Mouse (Mus musculus) hindbrain, embryonic 13.5 days (tissue): ENCODE results near the gene Cntnap2. TPM values are rescaled to one million over a fixed set of nuclear protein-coding genes. Genes with fewer than 3 reads are reported as not detected.
"Not testable (repeated sequence)": the region's sequence is repeated elsewhere in the genome, so short reads cannot be mapped to it uniquely, and the experiment has no call there.

Experiments
- ATAC-seq: fragments of 200-750 bp; cut with Nextera tagmentation; 2 replicates; pipeline ENCODE4 v1.8.0; 2017; ENCODE audit warnings: moderate TSS enrichment; ENCODE audit not compliant: low FRiP score
- H3K27ac ChIP-seq: fragments of 300-500 bp; sonication (generic); 2 replicates; pipeline ENCODE4 v1.5.1; 2015; ENCODE audit warnings: inconsistent platforms, mild to moderate bottlenecking, moderate library complexity
- H3K27me3 ChIP-seq: fragments of 300-500 bp; sonication (generic); 2 replicates; pipeline ENCODE4 v1.6.1; 2015; ENCODE audit warnings: mild to moderate bottlenecking, inconsistent platforms
- H3K36me3 ChIP-seq: fragments of 300-500 bp; sonication (generic); 2 replicates; pipeline ENCODE4 v1.6.1; 2015; ENCODE audit warnings: mild to moderate bottlenecking, inconsistent platforms
- H3K4me1 ChIP-seq: fragments of 300-500 bp; sonication (generic); replicated peaks from 2 replicates; pipeline ENCODE4 v1.6.1; 2015; ENCODE audit warnings: inconsistent platforms
- H3K4me2 ChIP-seq: fragments of 300-500 bp; sonication (generic); 2 replicates; pipeline ENCODE4 v1.6.1; 2015; ENCODE audit warnings: inconsistent platforms, mild to moderate bottlenecking, moderate library complexity
- H3K4me3 ChIP-seq: fragments of 300-500 bp; sonication (generic); 2 replicates; pipeline ENCODE4 v1.5.1; 2015; ENCODE audit warnings: mild to moderate bottlenecking, inconsistent platforms
- H3K9ac ChIP-seq: fragments of 300-500 bp; sonication (generic); 2 replicates; pipeline ENCODE4 v1.6.1; 2015; ENCODE audit warnings: mild to moderate bottlenecking, inconsistent platforms
- H3K9me3 ChIP-seq: fragments of 300-500 bp; sonication (generic); 2 replicates; pipeline ENCODE4 v1.6.1; 2016; ENCODE audit warnings: inconsistent platforms
- WGBS: fragments of 180-500 bp; shearing (Covaris S2); methylation state at CpG from one replicate; pipeline ENCODE4 v1.1.7; 2015; 5-methylcytosine and 5-hydroxymethylcytosine counted together
- polyA plus RNA-seq: library from polyadenylated mRNA; unstranded; fragments of >200 nt; fragmentation: Nextera tagmentation; extraction: Ambion mirVana; gene quantifications from 2 replicates; pipeline ENCODE4 v1.2.1, GENCODE M21; 2015

Gene Cntnap2
- polyA plus RNA-seq, 1 experiment from 2014 or later = 53.0 TPM

DNA sequence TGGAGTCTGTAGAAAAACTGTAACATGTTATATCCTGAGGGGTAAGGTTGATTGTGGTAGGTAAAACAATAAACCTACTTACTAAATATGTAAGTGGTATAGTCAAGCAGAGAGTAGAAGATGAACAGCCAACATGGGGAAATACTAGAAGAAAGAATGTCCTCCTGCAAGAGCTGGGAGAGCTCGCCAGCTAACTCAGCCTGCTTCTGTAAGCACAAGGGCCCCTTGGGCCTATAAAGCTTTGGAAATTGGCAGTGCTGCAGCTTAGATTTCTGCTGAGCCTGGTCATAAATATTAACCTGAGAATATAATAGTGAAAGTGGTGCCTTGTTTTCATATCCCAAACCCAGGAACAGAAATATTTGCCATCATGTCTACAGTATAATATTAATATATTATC lies 2164.4 kb downstream of the Cntnap2 start:
- H3K9me3 ChIP-seq, H3K36me3 ChIP-seq, H3K4me2 ChIP-seq, H3K4me3 ChIP-seq, H3K9ac ChIP-seq, H3K27ac ChIP-seq, ATAC-seq, H3K27me3 ChIP-seq: not testable (repeated sequence)
- H3K4me1 ChIP-seq = peaks cover 11% of the 10 kb centered on the region
- 58% methylated on average over 1 of the region's 1 CpGs for WGBS

DNA sequence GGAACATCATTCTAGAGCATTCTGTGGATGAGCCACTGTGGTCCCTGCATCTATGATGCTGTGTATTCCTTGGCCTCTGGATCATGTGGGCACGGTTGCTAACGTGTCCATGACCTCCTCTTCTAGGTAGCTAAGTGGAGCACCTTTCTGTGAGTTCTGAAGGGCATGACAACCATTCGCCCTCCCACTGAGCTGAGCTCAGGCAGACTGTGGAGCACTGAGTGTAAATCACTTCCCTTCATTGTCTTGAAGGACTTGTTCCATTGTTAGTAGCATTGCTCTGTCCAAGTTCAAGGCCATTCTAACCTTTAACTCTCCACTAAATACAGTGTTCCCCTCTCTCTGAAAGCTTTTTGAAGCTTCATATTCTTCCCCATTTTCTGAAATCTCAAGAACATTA lies 2166.2 kb downstream of the Cntnap2 start:
- H3K27ac ChIP-seq, H3K4me3 ChIP-seq, ATAC-seq, H3K4me2 ChIP-seq, H3K36me3 ChIP-seq, H3K27me3 ChIP-seq, H3K9me3 ChIP-seq, H3K9ac ChIP-seq: not testable (repeated sequence)
- 83% methylated on average over 3 of the region's 3 CpGs for WGBS
- H3K4me1 ChIP-seq = peaks cover 16% of the 10 kb centered on the region

DNA sequence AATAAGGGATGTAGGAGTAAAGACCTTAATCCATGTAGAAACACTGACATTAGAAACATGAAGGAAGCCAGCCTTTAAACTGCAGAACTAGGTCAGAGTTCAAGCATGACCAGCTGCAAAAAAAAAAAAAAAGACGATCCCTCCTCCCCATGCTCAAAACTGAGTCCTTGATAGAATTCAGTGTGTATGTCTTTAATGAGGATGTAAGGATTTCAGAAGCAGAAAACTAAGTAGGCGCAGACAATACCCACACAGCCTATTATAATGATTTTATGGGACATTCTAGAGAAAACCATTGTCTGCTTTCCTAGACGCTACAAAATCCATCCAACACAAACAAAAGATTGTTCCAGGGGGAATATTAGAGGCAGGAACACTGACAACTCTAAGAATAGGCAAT lies 2168.4 kb downstream of the Cntnap2 start:
- no peak for ATAC-seq
- WGBS = 30% methylated on average over 3 of the region's 3 CpGs
- peak overlapping the region; percentile 83 for H3K27ac ChIP-seq

DNA sequence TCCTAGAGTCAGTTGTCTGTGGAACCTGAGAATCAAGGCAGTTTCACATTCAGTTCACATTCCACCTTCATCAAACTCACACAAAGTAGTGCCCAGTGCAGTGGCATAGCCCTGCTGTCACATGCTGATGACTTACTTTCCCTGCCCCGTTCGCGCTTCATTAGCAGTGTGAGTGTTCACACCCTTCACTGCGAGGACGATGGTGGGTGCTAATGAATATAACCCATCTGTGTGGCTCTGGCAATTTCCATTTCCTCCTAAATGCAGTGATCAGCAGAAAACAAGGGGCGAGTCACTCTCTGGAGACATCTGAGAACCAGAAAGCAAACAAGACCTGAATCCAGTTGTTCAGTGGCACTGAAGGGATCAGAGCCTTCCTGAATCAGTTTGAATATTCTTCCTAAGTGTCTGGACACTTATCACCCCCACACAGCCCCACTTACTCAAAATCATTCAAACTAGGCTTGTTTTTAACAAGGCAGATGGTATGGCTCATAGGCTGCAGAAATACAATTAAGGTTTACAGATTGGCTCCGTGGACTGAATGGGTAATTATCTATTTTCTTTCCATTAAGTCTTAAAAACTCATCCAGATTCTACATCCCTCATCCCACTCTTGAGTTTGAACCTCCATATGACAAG lies 2169.6 kb downstream of the Cntnap2 start:
- Histone ChIP-seq H3K9ac (no peak overlapping the region), H3K4me1 (peaks cover 19% of the 10 kb centered on the region), H3K27me3 (no peaks in the 10 kb centered on the region), H3K27ac (peak overlapping the region; percentile 72), H3K9me3 (no peaks in the 10 kb centered on the region), H3K36me3 (no peaks in the 10 kb centered on the region), H3K4me3 (no peak overlapping the region), H3K4me2 (no peak overlapping the region)
- WGBS = 29% methylated on average over 7 of the region's 7 CpGs
- peak; percentile 75 for ATAC-seq

More for the DNA sequence above, 2168.4 kb downstream of the Cntnap2 start:
- Histone ChIP-seq H3K27me3 (no peaks in the 10 kb centered on the region), H3K4me3 (no peak overlapping the region), H3K4me2 (no peak overlapping the region), H3K9me3 (no peaks in the 10 kb centered on the region), H3K9ac (no peak overlapping the region), H3K36me3 (no peaks in the 10 kb centered on the region), H3K4me1 (peaks cover 19% of the 10 kb centered on the region)

DNA sequence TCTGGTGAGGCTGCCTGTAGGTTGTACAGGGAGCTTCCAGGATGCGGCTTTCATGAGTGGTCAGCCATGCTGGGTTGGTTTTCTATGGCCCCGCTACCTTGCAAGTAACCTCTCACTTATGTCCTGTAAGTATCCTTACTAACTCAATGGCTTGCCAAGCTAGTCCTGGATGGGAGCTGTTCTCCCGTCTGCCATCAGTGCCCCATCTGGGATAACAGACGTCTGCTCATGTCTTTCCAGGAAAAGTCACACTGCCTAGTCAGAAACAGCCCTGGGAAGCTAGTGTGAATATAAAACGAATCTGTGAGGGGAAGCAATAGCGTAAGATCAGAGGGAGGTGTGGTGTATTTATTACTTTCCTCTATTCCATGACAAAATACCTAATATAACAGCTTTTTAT lies 2172.4 kb downstream of the Cntnap2 start:
- Histone ChIP-seq H3K9ac (no peak overlapping the region), H3K27me3 (no peaks in the 10 kb centered on the region), H3K4me1 (peaks cover 19% of the 10 kb centered on the region), H3K27ac (no peak overlapping the region), H3K4me2 (no peak overlapping the region), H3K4me3 (no peak overlapping the region), H3K36me3 (no peaks in the 10 kb centered on the region), H3K9me3 (no peaks in the 10 kb centered on the region)
- no peak for ATAC-seq
- 66% methylated on average over 6 of the region's 6 CpGs for WGBS

DNA sequence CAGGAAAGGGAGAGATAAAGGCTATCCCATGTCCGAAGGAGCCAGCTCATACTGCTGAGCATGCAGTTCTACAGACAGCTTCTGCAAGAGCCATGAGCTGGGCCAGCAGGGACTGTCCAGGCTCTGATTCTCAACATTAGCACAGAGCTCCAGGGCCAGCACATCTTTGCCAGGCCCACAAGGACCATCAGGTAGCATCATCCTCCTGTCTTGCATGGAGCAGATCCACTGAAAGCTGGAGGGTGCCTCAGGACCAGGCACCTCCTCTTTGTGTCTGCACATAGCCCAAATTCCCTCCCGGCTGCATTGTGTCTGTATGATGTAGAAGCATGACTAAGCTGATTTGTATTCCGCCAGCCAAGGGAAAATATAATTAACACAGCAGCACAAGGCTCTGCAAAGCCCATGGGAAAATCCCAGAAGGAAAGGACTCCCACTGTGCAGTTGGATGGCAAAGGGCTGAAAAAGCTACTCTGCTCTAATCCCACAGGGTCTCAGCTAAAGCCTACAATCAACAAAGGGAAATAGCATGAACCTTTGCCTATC lies 2180.3 kb downstream of the Cntnap2 start:
- no peaks in the 10 kb centered on the region for H3K9me3 ChIP-seq
- peak overlapping the region; percentile 91 for H3K27ac ChIP-seq
- 0 out of 2 replicates have a peak overlapping the region, but pooled peaks have one; percentile 40 for H3K9ac ChIP-seq
- H3K4me2 ChIP-seq = no peak overlapping the region
- H3K36me3 ChIP-seq = no peaks in the 10 kb centered on the region
- peaks cover 19% of the 10 kb centered on the region for H3K4me1 ChIP-seq
- H3K27me3 ChIP-seq = no peaks in the 10 kb centered on the region
- ATAC-seq = peak; percentile 43
- WGBS = 25% methylated on average over 3 of the region's 3 CpGs
- no peak overlapping the region for H3K4me3 ChIP-seq

DNA sequence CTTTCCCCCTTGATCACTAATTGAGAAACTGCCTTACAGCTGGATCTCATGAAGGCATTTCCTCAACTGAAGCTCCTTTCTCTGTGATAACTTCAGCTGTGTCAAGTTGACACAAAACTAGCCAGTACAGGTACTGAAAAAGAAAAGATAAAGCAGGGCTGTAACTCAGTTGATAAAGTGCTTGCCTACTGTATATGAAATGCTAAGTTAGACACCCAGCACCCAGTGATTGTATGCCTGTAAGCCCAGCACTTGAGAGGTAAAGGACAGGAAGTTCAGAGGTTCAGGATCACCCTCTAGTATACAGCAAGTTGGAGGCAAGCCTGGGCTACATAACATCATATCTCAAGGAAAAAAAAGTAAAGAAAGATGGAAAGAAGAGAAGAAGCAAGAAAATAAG lies 2182.2 kb downstream of the Cntnap2 start:
- Histone ChIP-seq H3K4me2 (no peak overlapping the region), H3K27ac (no peak overlapping the region), H3K4me3 (no peak overlapping the region), H3K9me3 (no peaks in the 10 kb centered on the region), H3K27me3 (no peaks in the 10 kb centered on the region), H3K36me3 (no peaks in the 10 kb centered on the region), H3K4me1 (peaks cover 35% of the 10 kb centered on the region), H3K9ac (no peak overlapping the region)
- no peak for ATAC-seq

DNA sequence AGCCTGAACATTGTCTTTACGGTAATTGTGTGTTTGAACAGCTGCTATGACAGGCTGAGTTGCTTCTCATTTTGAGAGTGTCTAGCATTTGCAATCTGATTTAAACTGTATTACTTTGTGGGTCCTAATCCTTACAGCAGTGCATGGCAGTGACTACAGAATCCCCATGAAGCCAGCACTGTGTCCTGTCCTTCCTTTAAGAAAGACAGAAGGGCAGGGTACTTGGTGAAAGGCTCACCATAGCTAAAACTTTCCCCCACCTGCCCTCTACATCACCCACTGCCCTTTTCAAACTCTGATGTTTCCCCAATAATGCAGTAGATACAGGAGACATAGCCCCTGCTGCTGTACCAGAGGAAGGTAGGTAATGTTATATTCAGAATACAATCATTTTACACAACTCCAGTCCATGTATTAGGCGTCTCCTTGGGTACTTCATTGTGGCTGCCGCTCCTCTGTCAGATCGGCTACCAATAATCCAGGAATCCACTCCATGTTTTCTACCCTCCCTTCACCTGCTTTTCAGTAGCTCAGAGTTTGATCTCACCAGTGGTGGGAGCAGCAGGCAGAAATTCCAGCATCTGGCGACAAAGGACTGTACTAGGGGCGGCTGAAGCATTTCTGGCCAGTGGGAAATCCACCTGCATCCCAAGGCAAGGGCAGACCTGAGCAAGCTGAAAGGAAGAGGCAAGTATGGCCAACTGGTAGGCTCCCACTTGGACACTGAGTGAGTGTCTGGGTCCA lies 2184.9 kb downstream of the Cntnap2 start:
- Histone ChIP-seq H3K4me1 (peaks cover 37% of the 10 kb centered on the region), H3K27me3 (no peaks in the 10 kb centered on the region), H3K4me3 (peak overlapping the region; percentile 44), H3K9me3 (no peaks in the 10 kb centered on the region), H3K9ac (peak overlapping the region; percentile 68), H3K36me3 (no peaks in the 10 kb centered on the region), H3K4me2 (peak overlapping the region; percentile 54), H3K27ac (peak overlapping the region; percentile 87)
- 15% methylated on average over 6 of the region's 6 CpGs for WGBS
- ATAC-seq = peak; percentile 91

DNA sequence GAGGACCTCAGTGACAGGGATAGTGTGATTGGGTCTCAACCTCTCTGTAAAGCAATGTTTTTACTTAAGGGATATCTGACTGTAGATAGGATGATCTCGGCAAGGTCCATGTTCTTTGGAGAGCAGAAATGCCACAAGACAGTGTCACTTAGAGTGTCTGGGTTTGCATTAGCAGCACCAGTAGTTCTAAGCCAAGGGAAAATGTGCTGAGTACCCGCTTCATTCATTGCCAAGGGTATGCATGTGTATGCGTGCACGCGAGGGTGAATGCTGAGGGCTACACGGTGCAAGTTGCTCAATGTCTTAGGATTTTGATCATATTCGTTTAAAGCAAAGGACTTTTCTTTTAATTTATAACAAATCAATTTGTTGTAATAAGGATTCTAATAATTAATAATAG lies 2185.5 kb downstream of the Cntnap2 start:
- H3K4me1 ChIP-seq = peaks cover 31% of the 10 kb centered on the region
- H3K27me3 ChIP-seq = no peaks in the 10 kb centered on the region
- peak overlapping the region; percentile 54 for H3K4me2 ChIP-seq
- peak; percentile 83 for ATAC-seq
- H3K9me3 ChIP-seq = no peaks in the 10 kb centered on the region
- 12% methylated on average over 7 of the region's 7 CpGs for WGBS
- peak overlapping the region; percentile 87 for H3K27ac ChIP-seq
- H3K9ac ChIP-seq = peak overlapping the region; percentile 68
- H3K36me3 ChIP-seq = no peaks in the 10 kb centered on the region
- H3K4me3 ChIP-seq = peak overlapping the region; percentile 44

DNA sequence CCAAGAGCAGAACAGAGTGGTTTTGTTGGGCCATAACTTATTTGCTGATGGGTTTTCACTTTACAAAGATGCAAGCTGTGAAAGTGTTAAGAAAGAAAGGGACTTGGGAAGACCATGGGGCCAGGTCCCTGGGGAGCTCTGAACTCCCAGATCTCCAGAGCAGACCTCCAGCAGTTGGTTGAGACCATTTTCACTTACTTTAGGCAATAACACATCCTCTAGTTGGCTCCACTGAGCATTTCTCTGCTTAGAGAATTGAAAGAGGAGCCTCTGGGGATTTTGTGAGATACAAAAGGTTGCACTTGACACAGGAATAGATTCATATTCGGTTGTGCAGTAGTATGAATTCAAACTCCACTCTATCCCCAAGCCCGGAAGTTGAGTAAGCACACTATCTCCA lies 2196.1 kb downstream of the Cntnap2 start:
- H3K9me3 ChIP-seq = no peaks in the 10 kb centered on the region
- H3K27me3 ChIP-seq = no peaks in the 10 kb centered on the region
- no peak for ATAC-seq
- H3K9ac ChIP-seq = no peak overlapping the region
- H3K4me2 ChIP-seq = no peak overlapping the region
- H3K4me3 ChIP-seq = no peak overlapping the region
- H3K27ac ChIP-seq = no peak overlapping the region
- 84% methylated on average over 2 of the region's 2 CpGs for WGBS
- H3K4me1 ChIP-seq = peaks cover 24% of the 10 kb centered on the region
- 0 out of 2 replicates have a peak, but pooled peaks cover 3% of the 10 kb centered on the region for H3K36me3 ChIP-seq

DNA sequence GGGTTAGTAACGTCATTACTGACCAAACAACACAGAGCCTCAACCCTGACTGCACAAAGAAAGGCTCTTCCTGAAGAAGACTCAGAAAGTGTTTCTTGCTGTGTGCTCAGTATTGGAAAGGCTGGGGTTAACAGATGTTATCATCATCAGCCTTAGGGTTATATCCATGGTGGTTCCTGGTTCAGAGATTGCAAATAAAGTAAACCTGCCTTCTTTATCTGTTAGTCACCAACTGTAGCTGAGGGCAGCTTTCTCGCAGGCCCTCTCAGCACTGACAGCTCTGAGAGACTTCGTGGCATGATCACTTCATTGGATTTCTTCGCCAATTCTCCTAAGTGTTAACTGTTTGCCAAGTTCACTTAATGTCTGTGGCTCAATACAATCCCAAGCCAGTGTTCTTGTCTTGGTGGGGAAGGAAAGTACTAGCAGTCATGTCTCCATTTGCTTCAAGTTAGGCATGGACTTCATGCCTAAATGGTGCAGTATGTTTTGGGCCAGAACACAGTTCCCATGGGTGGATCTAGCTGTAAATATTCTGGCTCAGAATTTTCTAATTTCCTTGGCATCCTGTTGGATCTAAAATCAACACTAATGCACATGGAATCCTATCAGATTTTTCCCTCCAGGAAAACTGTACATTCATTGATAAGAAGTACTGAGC lies 2197.2 kb downstream of the Cntnap2 start:
- H3K27me3 ChIP-seq = no peaks in the 10 kb centered on the region
- 82% methylated on average over 4 of the region's 4 CpGs for WGBS
- ATAC-seq = no peak
- peaks cover 22% of the 10 kb centered on the region for H3K4me1 ChIP-seq
- H3K9ac ChIP-seq = no peak overlapping the region
- no peak overlapping the region for H3K4me3 ChIP-seq
- no peak overlapping the region for H3K4me2 ChIP-seq
- no peaks in the 10 kb centered on the region for H3K9me3 ChIP-seq
- no peak overlapping the region for H3K27ac ChIP-seq
- H3K36me3 ChIP-seq = 0 out of 2 replicates have a peak, but pooled peaks cover 3% of the 10 kb centered on the region

DNA sequence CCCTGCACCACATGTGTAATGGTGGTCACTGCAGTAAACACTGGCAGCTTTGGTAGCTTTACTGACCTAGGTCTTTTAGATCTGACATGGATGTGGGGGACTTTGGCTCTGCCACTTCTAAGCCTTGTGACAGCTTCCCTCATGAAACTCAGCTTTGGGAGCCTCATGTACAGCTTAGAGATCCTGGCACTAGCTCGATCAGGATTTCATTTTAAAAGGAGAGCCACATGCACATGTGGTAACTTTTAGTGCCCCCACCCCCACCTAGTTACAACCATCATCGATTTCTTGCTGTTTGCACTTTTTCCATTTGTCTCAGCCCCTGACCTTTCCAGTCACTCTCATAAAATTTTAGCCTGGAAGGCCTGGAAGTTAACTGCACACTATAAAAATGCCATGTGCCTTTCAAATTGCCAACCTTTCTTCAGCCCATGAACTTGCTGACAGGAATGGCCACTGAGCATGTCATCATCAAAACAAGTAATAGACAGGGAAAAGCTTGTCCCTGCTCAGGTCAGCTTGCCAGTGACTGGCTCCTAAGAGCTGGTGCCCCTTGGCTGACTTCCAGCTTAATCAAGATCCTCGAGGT lies 2197.9 kb downstream of the Cntnap2 start:
- Histone ChIP-seq H3K9ac (no peak overlapping the region), H3K36me3 (0 out of 2 replicates have a peak, but pooled peaks cover under 1% of the 10 kb centered on the region), H3K27ac (no peak overlapping the region), H3K27me3 (no peaks in the 10 kb centered on the region), H3K4me3 (no peak overlapping the region), H3K9me3 (no peaks in the 10 kb centered on the region), H3K4me2 (no peak overlapping the region), H3K4me1 (peaks cover 22% of the 10 kb centered on the region)
- WGBS = 63% methylated on average over 3 of the region's 3 CpGs
- no peak for ATAC-seq
